19 mouse cellular contexts compared by ENCODE assay signal in the genomic region with DNA sequence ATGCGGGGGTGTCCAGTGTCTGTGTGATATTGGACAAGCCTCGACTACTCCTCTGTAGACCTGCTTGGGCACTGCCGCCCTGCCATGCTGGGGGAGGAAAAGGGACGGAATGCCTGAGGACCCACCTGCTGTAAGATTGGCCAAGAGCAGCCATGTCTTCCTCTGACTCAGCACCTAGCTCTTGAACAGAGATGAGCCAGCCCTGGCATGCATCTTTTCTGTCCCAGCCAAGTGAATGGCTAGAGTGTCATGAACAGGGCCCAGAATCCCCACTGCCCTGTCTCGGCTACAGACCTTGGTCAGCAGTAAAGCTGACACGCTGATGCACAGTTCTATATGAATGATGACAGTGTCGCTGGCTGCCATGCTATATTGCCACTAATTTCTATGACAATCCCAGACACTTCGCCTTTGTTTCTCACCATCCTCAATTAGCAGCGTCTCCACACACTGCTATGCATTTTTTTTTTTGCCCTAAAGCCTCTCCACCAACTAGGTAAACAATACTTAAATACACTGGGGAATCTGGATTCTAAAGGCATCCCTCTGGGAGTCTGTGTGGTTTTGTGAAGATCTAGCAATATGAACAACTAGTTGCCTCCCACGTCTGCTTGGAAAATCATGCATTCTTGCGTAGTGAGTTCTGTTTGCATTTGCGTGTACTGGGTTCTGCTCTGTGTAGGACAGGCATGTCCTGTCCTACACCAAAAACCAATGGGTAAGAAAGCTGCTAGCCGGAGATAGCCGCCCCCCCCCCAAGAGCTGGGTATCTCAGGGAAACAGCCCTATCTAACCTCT.
DNase-seq lines count a peak whose midpoint lies in the region; TF ChIP-seq lines count a peak whose summit lies in the region.
"Had no signal": no experiment of that assay in that cellular context is flagged by ENCODE, and none has a peak within 500 bp of the region (broad histone marks: within the 10 kb centered on the region; RNA-seq: fewer than 3 reads in every experiment).

No protein-coding gene starts in this region.

- TF ChIP-seq POLR2A in cortical plate, adult 2 months (IDR thresholded peaks at IDR 0.05; ENCODE audit: extremely low read depth, insufficient read depth, low read length) = no peak

- no peak for TF ChIP-seq CTCF in gastrocnemius, adult 2 months (IDR thresholded peaks at IDR 0.05)
- TF ChIP-seq CTCF in cortical plate, adult 2 months (IDR thresholded peaks at IDR 0.05; ENCODE audit: extremely low read depth, insufficient read depth, low read length) = no peak

- peak; percentile 42 to 63 for DNase-seq in cerebellum, postnatal 14 days
- DNase-seq in cerebellum, postnatal 4 days (ENCODE audit: low spot score in 2 of 2) = no peak
- DNase-seq in gastrocnemius, adult 2 months = peak; percentile 51
- DNase-seq in gastrocnemius, postnatal 14 days = no peak
- DNase-seq in brain, adult 2 months (ENCODE audit: low read depth, low spot score) = peak; percentile 64
- DNase-seq in right cerebral cortex, adult 18-20 months = no peak
- DNase-seq: adrenal gland, adult 2 months; adrenal gland, postnatal 25 days; cerebellum, adult 9-10 months; gastrocnemius, postnatal 25 days; heart, adult 11 months; heart, postnatal 36 days; kidney, adult 11 months; kidney, adult 9 months had no signal

- intact Hi-C loops in gastrocnemius, adult 2 months (cut with DNase I) = no loop called here
- intact Hi-C loops in gastrocnemius, postnatal 14 days (cut with DNase I; ENCODE audit: low total_unique reads) = no loop called here

- no peak overlapping the region for H3K27ac ChIP-seq in gastrocnemius, adult 2 months
- H3K27ac ChIP-seq in cortical plate, adult 2 months (ENCODE audit: insufficient read depth, low read length) = peak overlapping the region; percentile 1; the same call in 1 of the 2 replicates
- H3K27ac ChIP-seq: embryonic facial prominence, embryonic 10.5 days; forebrain, embryonic 13.5 days; heart, embryonic 13.5 days; hindbrain, postnatal 0 days had no signal

- no peak overlapping the region for H3K4me3 ChIP-seq in gastrocnemius, adult 2 months
- H3K4me3 ChIP-seq in cortical plate, adult 2 months (ENCODE audit: insufficient read depth, low read length) = no peak overlapping the region
- H3K4me3 ChIP-seq: embryonic facial prominence, embryonic 10.5 days; forebrain, embryonic 13.5 days; heart, embryonic 13.5 days had no signal

- peaks cover 1% of the 10 kb centered on the region; the same call in 1 of the 2 replicates for H3K4me1 ChIP-seq in cortical plate, adult 2 months (ENCODE audit: control insufficient read depth, insufficient read depth, low read length)
- H3K4me1 ChIP-seq: embryonic facial prominence, embryonic 10.5 days; heart, embryonic 13.5 days had no signal

Comparison
In these comparisons a context has a peak if more than half of its experiments do, and no peak if none do; other contexts are left out.
1. DNase-seq: peak in cerebellum, postnatal 14 days (2 of 2), gastrocnemius, adult 2 months (single experiment) and brain, adult 2 months (single experiment); none in cerebellum, postnatal 4 days (0 of 2), gastrocnemius, postnatal 14 days (single experiment) and right cerebral cortex, adult 18-20 months (single experiment).